Mouse (Mus musculus): ENCODE data around the gene Clk3. TPM values are rescaled to one million over a fixed set of nuclear protein-coding genes. Genes with fewer than 3 reads are reported as not detected.
A peak's percentile ranks its signal among the peaks of the same experiment; 100 is the strongest.

Clk3 gene
- polyA plus RNA-seq, 1 experiment from 2014 or later, result 71.8 TPM

- Histone ChIP-seq H3K27ac (no peak overlapping the region), H3K36me3 (peaks cover 20% of the 10 kb centered on the region), H3K4me1 (peaks cover 44% of the 10 kb centered on the region), H3K4me2 (no peak overlapping the region), H3K9me3 (replicated peaks) (no peaks in the 10 kb centered on the region), H3K27me3 (no peaks in the 10 kb centered on the region), H3K9ac (no peak overlapping the region), H3K4me3 (replicated peaks) (no peak overlapping the region)
- 84% methylated on average over 9 of the region's 9 CpGs for WGBS
- no peak for ATAC-seq (replicated peaks; ENCODE audit: low FRiP score)
Observed at GRCm38 (mm10) chr9:57800325-57800975, 34.8 kb upstream of the Clk3 start.

GRCm38 (mm10) chr9:57798725-57799253 is 33.1 kb upstream of the Clk3 start:
- peak overlapping the region; percentile 63 for H3K27ac ChIP-seq

GRCm38 (mm10) chr9:57797456-57797855 is 31.8 kb upstream of the Clk3 start:
- H3K27me3 ChIP-seq, result no peaks in the 10 kb centered on the region
- no peak overlapping the region for H3K4me3 ChIP-seq (replicated peaks)
- H3K9me3 ChIP-seq (replicated peaks), result no peaks in the 10 kb centered on the region
- WGBS, result 87% methylated on average over 8 of the region's 8 CpGs
- no peak for ATAC-seq (replicated peaks; ENCODE audit: low FRiP score)
- peaks cover 34% of the 10 kb centered on the region for H3K36me3 ChIP-seq
- H3K27ac ChIP-seq, result no peak overlapping the region
- H3K9ac ChIP-seq, result no peak overlapping the region
- H3K4me1 ChIP-seq, result peaks cover 20% of the 10 kb centered on the region
- H3K4me2 ChIP-seq, result no peak overlapping the region

More at GRCm38 (mm10) chr9:57798725-57799253, 33.1 kb upstream of the Clk3 start:
- Histone ChIP-seq H3K4me2 (peak overlapping the region; percentile 24), H3K27me3 (no peaks in the 10 kb centered on the region), H3K36me3 (peaks cover 28% of the 10 kb centered on the region), H3K9me3 (replicated peaks) (no peaks in the 10 kb centered on the region), H3K4me1 (peaks cover 33% of the 10 kb centered on the region), H3K4me3 (replicated peaks) (no peak overlapping the region), H3K9ac (no peak overlapping the region)
- 5% methylated on average over 10 of the region's 10 CpGs for WGBS
- peak; percentile 72 for ATAC-seq (replicated peaks; ENCODE audit: low FRiP score)

GRCm38 (mm10) chr9:57789733-57790132 is 24.1 kb upstream of the Clk3 start:
- Histone ChIP-seq H3K4me3 (replicated peaks) (no peak overlapping the region), H3K4me2 (no peak overlapping the region), H3K4me1 (no peaks in the 10 kb centered on the region), H3K27ac (no peak overlapping the region), H3K9me3 (replicated peaks) (no peaks in the 10 kb centered on the region), H3K36me3 (peaks cover 19% of the 10 kb centered on the region), H3K27me3 (no peaks in the 10 kb centered on the region), H3K9ac (no peak overlapping the region)
- 82% methylated on average over 3 of the region's 3 CpGs for WGBS
- no peak for ATAC-seq (replicated peaks; ENCODE audit: low FRiP score)

- no peak overlapping the region for H3K4me2 ChIP-seq
- H3K9me3 ChIP-seq (replicated peaks), result no peaks in the 10 kb centered on the region
- no peak overlapping the region for H3K4me3 ChIP-seq (replicated peaks)
- H3K36me3 ChIP-seq, result no peaks in the 10 kb centered on the region
- whole genome bisulfite sequencing, result 97% methylated on average over 3 of the region's 3 CpGs
- H3K4me1 ChIP-seq, result no peaks in the 10 kb centered on the region
- no peak overlapping the region for H3K27ac ChIP-seq
- H3K9ac ChIP-seq, result no peak overlapping the region
- no peak for ATAC-seq (replicated peaks; ENCODE audit: low FRiP score)
- no peaks in the 10 kb centered on the region for H3K27me3 ChIP-seq
Observed at GRCm38 (mm10) chr9:57782656-57783055, 17.0 kb upstream of the Clk3 start.

GRCm38 (mm10) chr9:57775736-57776135 is 10.1 kb upstream of the Clk3 start:
- no peaks in the 10 kb centered on the region for H3K27me3 ChIP-seq
- no peak overlapping the region for H3K4me3 ChIP-seq (replicated peaks)
- H3K9ac ChIP-seq, result no peak overlapping the region
- no peaks in the 10 kb centered on the region for H3K36me3 ChIP-seq
- no peaks in the 10 kb centered on the region for H3K4me1 ChIP-seq
- WGBS, result 49% methylated on average over 4 of the region's 4 CpGs
- H3K27ac ChIP-seq, result no peak overlapping the region
- no peaks in the 10 kb centered on the region for H3K9me3 ChIP-seq (replicated peaks)
- no peak overlapping the region for H3K4me2 ChIP-seq
- no peak for ATAC-seq (replicated peaks; ENCODE audit: low FRiP score)

- no peak overlapping the region for H3K27ac ChIP-seq
- H3K27me3 ChIP-seq, result no peaks in the 10 kb centered on the region
- no peaks in the 10 kb centered on the region for H3K36me3 ChIP-seq
- H3K9me3 ChIP-seq (replicated peaks), result no peaks in the 10 kb centered on the region
- no peak overlapping the region for H3K4me2 ChIP-seq
- H3K4me1 ChIP-seq, result no peaks in the 10 kb centered on the region
- no peak overlapping the region for H3K4me3 ChIP-seq (replicated peaks)
- WGBS, result 73% methylated on average over 5 of the region's 5 CpGs
- H3K9ac ChIP-seq, result no peak overlapping the region
- no peak for ATAC-seq (replicated peaks; ENCODE audit: low FRiP score)
Observed at GRCm38 (mm10) chr9:57775026-57775425, 9.4 kb upstream of the Clk3 start.

GRCm38 (mm10) chr9:57774168-57774567 is 8.5 kb upstream of the Clk3 start:
- Histone ChIP-seq H3K4me2 (no peak overlapping the region), H3K36me3 (no peaks in the 10 kb centered on the region), H3K27me3 (no peaks in the 10 kb centered on the region), H3K4me1 (no peaks in the 10 kb centered on the region), H3K9ac (no peak overlapping the region), H3K27ac (no peak overlapping the region), H3K9me3 (replicated peaks) (no peaks in the 10 kb centered on the region), H3K4me3 (replicated peaks) (no peak overlapping the region)
- ATAC-seq (replicated peaks; ENCODE audit: low FRiP score), result no peak
- 11% methylated on average over 1 of the region's 1 CpGs for WGBS

- ATAC-seq (replicated peaks; ENCODE audit: low FRiP score), result no peak
- Histone ChIP-seq H3K27ac (no peak overlapping the region), H3K4me3 (replicated peaks) (no peak overlapping the region), H3K36me3 (no peaks in the 10 kb centered on the region), H3K27me3 (no peaks in the 10 kb centered on the region), H3K9ac (no peak overlapping the region), H3K4me2 (no peak overlapping the region), H3K4me1 (no peaks in the 10 kb centered on the region), H3K9me3 (replicated peaks) (no peaks in the 10 kb centered on the region)
- WGBS, result 75% methylated on average over 3 of the region's 3 CpGs
Observed at GRCm38 (mm10) chr9:57773754-57774153, 8.1 kb upstream of the Clk3 start.

- no peak overlapping the region for H3K27ac ChIP-seq
- peak; percentile 55; the same call in 1 of the 2 replicates for ATAC-seq (replicated peaks; ENCODE audit: low FRiP score)
- WGBS, result 84% methylated on average over 2 of the region's 2 CpGs
- H3K36me3 ChIP-seq, result no peaks in the 10 kb centered on the region
- peaks cover 8% of the 10 kb centered on the region for H3K4me1 ChIP-seq
- no peaks in the 10 kb centered on the region for H3K9me3 ChIP-seq (replicated peaks)
- H3K4me2 ChIP-seq, result no peak overlapping the region
- H3K9ac ChIP-seq, result no peak overlapping the region
- peaks cover 2% of the 10 kb centered on the region; the same call in 1 of the 2 replicates for H3K27me3 ChIP-seq
- H3K4me3 ChIP-seq (replicated peaks), result no peak overlapping the region
Observed at GRCm38 (mm10) chr9:57770836-57771235, 5.2 kb upstream of the Clk3 start.

- Histone ChIP-seq H3K36me3 (no peaks in the 10 kb centered on the region), H3K9me3 (replicated peaks) (no peaks in the 10 kb centered on the region), H3K27ac (no peak overlapping the region), H3K27me3 (peaks cover 2% of the 10 kb centered on the region; the same call in 1 of the 2 replicates), H3K9ac (no peak overlapping the region), H3K4me2 (no peak overlapping the region), H3K4me3 (replicated peaks) (no peak overlapping the region), H3K4me1 (peaks cover 9% of the 10 kb centered on the region)
- 100% methylated on average over 1 of the region's 1 CpGs for WGBS
- no peak for ATAC-seq (replicated peaks; ENCODE audit: low FRiP score)
Observed at GRCm38 (mm10) chr9:57770214-57770613, 4.6 kb upstream of the Clk3 start.

- Histone ChIP-seq H3K4me3 (replicated peaks) (no peak overlapping the region), H3K9me3 (replicated peaks) (no peaks in the 10 kb centered on the region), H3K9ac (no peak overlapping the region), H3K27me3 (peaks cover 2% of the 10 kb centered on the region; the same call in 1 of the 2 replicates), H3K4me2 (no peak overlapping the region), H3K36me3 (no peaks in the 10 kb centered on the region), H3K27ac (no peak overlapping the region), H3K4me1 (peaks cover 9% of the 10 kb centered on the region)
- ATAC-seq (replicated peaks; ENCODE audit: low FRiP score), result peak; percentile 13; the same call in 1 of the 2 replicates
- WGBS, result 60% methylated on average over 2 of the region's 2 CpGs
Observed at GRCm38 (mm10) chr9:57769539-57770069, 3.9 kb upstream of the Clk3 start.

All from kidney, embryonic 15.5 days (tissue).